Mouse (Mus musculus) ES-E14 (cell line): ENCODE measurements around the gene Flywch1.

ENCODE experiments used
- HCFC1 ChIP-seq: IDR thresholded peaks from 2 replicates; pipeline ENCODE4 v1.6.1; 2012; ENCODE audit warnings: low read length, inconsistent platforms, borderline replicate concordance; ENCODE audit not compliant: insufficient read depth
- ZC3H11A ChIP-seq: IDR thresholded peaks from 2 replicates; pipeline ENCODE4 v1.6.1; 2012; ENCODE audit warnings: low read depth, mild to moderate bottlenecking, inconsistent platforms, low read length, borderline replicate concordance
- ZNF384 ChIP-seq: IDR thresholded peaks from 2 replicates; pipeline ENCODE4 v1.6.1; 2012; ENCODE audit warnings: low read depth, low read length, inconsistent platforms

DNA sequence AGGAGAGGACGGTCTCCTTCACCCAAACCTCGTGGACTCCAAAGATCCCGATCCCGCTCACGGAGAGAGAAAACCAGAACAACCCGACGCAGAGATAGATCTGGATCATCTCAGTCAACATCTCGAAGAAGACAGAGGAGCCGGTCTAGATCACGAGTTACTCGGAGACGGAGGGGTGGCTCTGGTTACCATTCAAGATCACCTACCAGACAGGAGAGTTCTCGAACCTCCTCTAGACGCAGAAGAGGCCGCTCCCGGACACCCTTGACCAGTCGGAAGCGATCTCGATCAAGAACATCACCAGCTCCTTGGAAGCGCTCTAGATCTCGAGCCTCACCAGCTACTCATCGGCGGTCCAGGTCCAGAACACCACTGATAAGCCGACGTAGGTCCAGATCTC, 47.8 kb upstream of the Flywch1 start:
- TF ChIP-seq HCFC1, result no peak
- no peak for TF ChIP-seq ZNF384
- no peak for TF ChIP-seq ZC3H11A
